Mouse (Mus musculus) ovary, adult 18-20 months (tissue): ENCODE data around the gene Gpr83.

Experiments used
- DNase-seq: peaks from one replicate; pipeline ENCODE4 v3.0.0; 2022; ENCODE audit warnings: low spot score, mixed read lengths

Gpr83 gene

GRCm38 (mm10) chr9:14904741-14905475, 44.9 kb downstream of the Gpr83 start:
- no peak for DNase-seq

DNA sequence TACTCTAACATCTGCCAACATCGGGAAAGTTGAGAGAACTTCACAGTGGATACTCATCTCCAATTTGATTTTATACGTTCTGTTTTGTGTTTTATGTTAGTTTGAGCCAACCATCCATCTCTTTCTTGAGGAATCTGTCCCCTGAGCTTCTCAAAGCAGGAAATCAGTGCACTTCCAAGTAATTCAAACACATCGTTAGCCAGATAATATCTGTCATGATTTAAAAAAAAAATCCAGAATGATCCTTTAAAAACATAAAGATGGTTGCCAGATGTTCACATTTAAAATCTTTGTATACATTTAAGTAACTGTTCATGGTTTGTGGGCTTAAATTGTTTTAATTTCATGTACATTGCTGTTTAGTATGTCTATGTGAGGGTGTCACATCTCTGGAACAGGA, 45.9 kb downstream of the Gpr83 start:
- DNase-seq = no peak

- DNase-seq = no peak
Observed at GRCm38 (mm10) chr9:14907816-14908415, 47.9 kb downstream of the Gpr83 start.

DNA sequence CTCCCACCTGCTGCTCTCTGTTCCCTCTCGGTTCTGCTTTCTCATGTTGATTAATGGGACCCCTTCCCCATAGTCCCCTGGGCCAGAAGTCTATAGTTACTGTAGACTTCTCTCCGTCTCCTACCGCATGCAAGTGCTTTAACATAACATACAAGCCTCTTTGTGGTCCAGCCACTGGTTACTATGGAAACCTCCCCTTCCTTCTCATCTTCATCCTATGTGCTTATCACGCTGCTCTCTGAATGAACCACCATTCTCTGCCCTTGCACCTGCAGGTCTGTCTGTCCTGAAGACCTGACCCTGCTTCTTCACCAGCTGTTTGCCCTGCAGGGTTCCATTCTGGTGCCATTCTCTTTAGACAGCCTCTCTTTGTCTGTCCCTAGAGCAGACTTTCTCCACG, 50.0 kb downstream of the Gpr83 start:
- DNase-seq = no peak

- DNase-seq = no peak
Observed at GRCm38 (mm10) chr9:14912037-14912436, 52.0 kb downstream of the Gpr83 start.

- DNase-seq = no peak
Observed at GRCm38 (mm10) chr9:14917661-14918060, 57.7 kb downstream of the Gpr83 start.

GRCm38 (mm10) chr9:14918825-14919668, 59.0 kb downstream of the Gpr83 start:
- DNase-seq = no peak
